Mouse (Mus musculus) hindbrain, embryonic 14.5 days (tissue): ENCODE data around the gene Rgl1. TPM values are rescaled to one million over a fixed set of nuclear protein-coding genes. Genes with fewer than 3 reads are reported as not detected.
"Not testable (repeated sequence)": the region's sequence is repeated elsewhere in the genome, so short reads cannot be mapped to it uniquely, and the experiment has no call there.

ENCODE experiments used
- ATAC-seq: fragments of 200-750 bp; cut with Nextera tagmentation; 2 replicates; pipeline ENCODE4 v1.8.0; 2017; ENCODE audit warnings: moderate number of reproducible peaks, mild to moderate bottlenecking, moderate TSS enrichment, moderate library complexity; ENCODE audit not compliant: low FRiP score
- DNase-seq: peaks from one replicate; pipeline ENCODE4 v3.0.0-alpha.2; 2015; ENCODE audit warnings: low spot score
- H3K27ac ChIP-seq: fragments of 300-500 bp; sonication (generic); 2 replicates; pipeline ENCODE4 v1.5.1; 2014; ENCODE audit warnings: mild to moderate bottlenecking, moderate library complexity
- H3K27me3 ChIP-seq: fragments of 300-500 bp; sonication (generic); 2 replicates; pipeline ENCODE4 v1.6.1; 2014; ENCODE audit warnings: mild to moderate bottlenecking, low read length, mixed read lengths; ENCODE audit not compliant: control insufficient read depth, insufficient read depth
- H3K36me3 ChIP-seq: fragments of 300-500 bp; sonication (generic); replicated peaks from 2 replicates; pipeline ENCODE4 v1.6.1; 2014; ENCODE audit not compliant: control insufficient read depth, insufficient read depth
- H3K4me1 ChIP-seq: fragments of 300-500 bp; sonication (generic); replicated peaks from 2 replicates; pipeline ENCODE4 v1.6.1; 2014; ENCODE audit warnings: antibody characterized with exemption, low read length, mixed read lengths; ENCODE audit not compliant: control insufficient read depth, insufficient read depth
- H3K4me2 ChIP-seq: fragments of 300-500 bp; sonication (generic); replicated peaks from 2 replicates; pipeline ENCODE4 v1.6.1; 2014; ENCODE audit warnings: mild to moderate bottlenecking, moderate library complexity
- H3K4me3 ChIP-seq: fragments of 300-500 bp; sonication (generic); replicated peaks from 2 replicates; pipeline ENCODE4 v1.5.1; 2014; ENCODE audit warnings: mild to moderate bottlenecking, low read length
- H3K9ac ChIP-seq: fragments of 300-500 bp; sonication (generic); 2 replicates; pipeline ENCODE4 v1.6.1; 2014
- H3K9me3 ChIP-seq: fragments of 300-500 bp; sonication (generic); 2 replicates; pipeline ENCODE4 v1.6.1; 2016; ENCODE audit warnings: low read length; ENCODE audit not compliant: control insufficient read depth
- WGBS: fragments of 180-500 bp; shearing (Covaris S2); extraction: QIAGEN DNeasy Blood & Tissue Kit; methylation state at CpG from one replicate; pipeline ENCODE4 v1.1.7; 2014; 5-methylcytosine and 5-hydroxymethylcytosine counted together
- polyA plus RNA-seq: library from polyadenylated mRNA; unstranded; fragments of >200 nt; fragmentation: Nextera tagmentation; extraction: Ambion mirVana; gene quantifications from 2 replicates; pipeline ENCODE4 v1.2.1, GENCODE M21; 2014

Rgl1 gene
- polyA plus RNA-seq, 1 experiment from 2014 or later = 20.9 TPM

DNA sequence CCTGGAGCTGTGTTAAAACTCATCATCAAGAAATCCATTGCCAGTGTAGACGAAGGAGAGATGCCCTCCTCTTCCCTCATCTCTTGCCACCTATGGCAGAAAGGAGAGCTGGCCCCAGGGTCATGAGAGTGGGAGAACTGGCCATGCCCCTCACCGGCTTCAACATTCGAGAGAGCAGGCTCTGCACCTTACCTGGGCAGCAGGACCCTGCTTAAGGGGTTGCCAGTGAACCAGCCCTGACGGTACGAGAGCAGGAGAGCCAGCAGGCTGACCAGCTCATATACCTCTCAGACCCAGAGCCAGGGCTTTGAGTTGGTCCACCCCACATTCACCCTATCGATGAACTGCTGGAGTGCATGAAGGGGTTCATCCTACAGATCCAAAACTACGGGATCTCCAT lies 105.7 kb downstream of the Rgl1 start:
- no peaks in the 10 kb centered on the region for H3K36me3 ChIP-seq
- ATAC-seq (no peak), DNase-seq (no peak)
- no peak overlapping the region for H3K9ac ChIP-seq
- H3K4me3 ChIP-seq = no peak overlapping the region
- no peaks in the 10 kb centered on the region for H3K4me1 ChIP-seq
- H3K9me3 ChIP-seq = no peaks in the 10 kb centered on the region
- 92% methylated on average over 7 of the region's 7 CpGs for WGBS
- H3K4me2 ChIP-seq = no peak overlapping the region
- H3K27me3 ChIP-seq = no peaks in the 10 kb centered on the region
- H3K27ac ChIP-seq = no peak overlapping the region

DNA sequence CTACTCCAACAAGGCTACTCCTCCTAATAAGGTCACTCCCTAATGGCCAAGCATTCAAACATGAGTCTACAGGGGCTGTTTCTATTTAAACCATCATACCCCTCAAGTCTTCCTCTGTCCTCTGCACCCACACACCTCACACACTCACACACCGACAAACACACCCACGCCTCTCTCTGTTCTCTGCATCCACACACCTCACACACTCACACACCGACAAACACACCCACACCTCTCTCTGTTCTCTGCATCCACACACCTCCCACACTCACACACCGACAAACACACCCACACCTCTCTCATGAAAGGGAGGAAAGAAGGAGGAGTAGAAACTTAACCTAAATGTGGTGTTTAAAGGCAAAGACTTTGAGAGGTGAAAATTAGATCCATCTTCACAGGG lies 106.2 kb downstream of the Rgl1 start:
- no peak for ATAC-seq

DNA sequence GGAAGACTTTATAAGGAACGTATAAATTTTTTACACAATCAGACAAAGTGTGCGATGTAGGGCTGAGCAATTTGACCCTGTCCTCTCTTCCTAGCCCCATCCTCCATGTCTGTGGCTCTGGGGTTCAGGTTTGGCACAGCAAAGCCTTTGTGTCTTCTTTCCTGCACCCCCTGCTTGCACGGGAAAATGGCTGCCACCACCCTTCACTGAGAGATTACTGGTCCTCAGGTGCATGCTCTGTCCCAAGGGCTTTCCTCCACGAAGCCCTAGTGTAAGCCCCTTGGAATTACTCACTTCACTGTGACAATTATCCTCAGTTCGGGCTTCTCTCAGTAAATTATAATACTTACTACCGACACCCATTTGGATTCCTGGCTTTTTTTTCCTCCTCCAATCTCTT lies 109.5 kb downstream of the Rgl1 start:
- Histone ChIP-seq H3K4me3 (no peak overlapping the region), H3K36me3 (no peaks in the 10 kb centered on the region), H3K9ac (no peak overlapping the region), H3K27me3 (no peaks in the 10 kb centered on the region), H3K4me2 (no peak overlapping the region), H3K9me3 (no peaks in the 10 kb centered on the region), H3K27ac (no peak overlapping the region), H3K4me1 (no peaks in the 10 kb centered on the region)
- WGBS = 83% methylated on average over 6 of the region's 6 CpGs
- no peak for ATAC-seq
- no peak for DNase-seq

More for the DNA sequence above, 106.2 kb downstream of the Rgl1 start:
- Histone ChIP-seq H3K36me3 (no peaks in the 10 kb centered on the region), H3K4me3 (no peak overlapping the region), H3K27me3 (no peaks in the 10 kb centered on the region), H3K27ac (no peak overlapping the region), H3K4me1 (no peaks in the 10 kb centered on the region), H3K4me2 (no peak overlapping the region), H3K9me3 (no peaks in the 10 kb centered on the region), H3K9ac (no peak overlapping the region)
- no peak for DNase-seq
- WGBS = 94% methylated on average over 4 of the region's 4 CpGs

DNA sequence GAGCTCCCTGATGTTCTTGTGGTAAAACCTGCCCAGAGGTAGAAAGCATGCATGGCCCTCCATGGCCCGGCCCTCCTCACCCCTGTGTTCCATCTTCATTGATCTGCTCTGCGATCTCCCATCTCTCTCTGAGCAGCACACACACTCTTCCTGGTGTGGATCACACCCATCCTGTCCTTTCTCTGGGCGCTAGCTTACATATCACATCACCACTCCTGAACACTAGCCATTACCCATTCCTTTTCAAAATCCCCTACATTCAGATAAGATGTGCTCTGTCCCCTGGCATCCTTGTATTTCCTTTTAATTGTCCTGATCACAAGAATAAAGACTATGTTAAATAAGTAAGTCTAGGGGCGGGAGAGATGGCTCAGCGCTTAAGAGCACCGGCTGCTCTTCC lies 111.3 kb downstream of the Rgl1 start:
- no peak overlapping the region for H3K27ac ChIP-seq
- H3K27me3 ChIP-seq = no peaks in the 10 kb centered on the region
- H3K9me3 ChIP-seq = no peaks in the 10 kb centered on the region
- DNase-seq (no peak), ATAC-seq (no peak)
- no peak overlapping the region for H3K4me2 ChIP-seq
- no peaks in the 10 kb centered on the region for H3K36me3 ChIP-seq
- WGBS = 91% methylated on average over 6 of the region's 6 CpGs
- H3K4me3 ChIP-seq = no peak overlapping the region
- no peak overlapping the region for H3K9ac ChIP-seq
- H3K4me1 ChIP-seq = no peaks in the 10 kb centered on the region

DNA sequence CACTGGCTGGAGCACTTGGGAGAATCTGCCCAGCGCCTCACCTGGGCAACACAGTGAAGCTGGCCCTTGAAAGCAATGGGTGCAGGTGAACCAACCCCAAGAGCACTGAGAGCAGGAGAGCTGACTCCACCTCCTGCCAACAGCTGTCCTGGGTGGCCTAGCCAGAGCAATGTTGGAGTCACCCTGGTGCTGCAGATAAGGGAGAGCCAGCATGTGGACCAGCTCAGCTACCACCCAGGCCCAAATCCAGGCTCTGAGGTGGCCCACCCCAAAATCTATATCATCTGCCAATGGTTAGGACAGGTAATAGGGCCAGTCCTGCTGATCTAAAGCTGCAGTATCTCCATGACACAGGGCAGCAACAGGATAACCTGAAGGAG lies 114.7 kb downstream of the Rgl1 start:
- no peaks in the 10 kb centered on the region for H3K9me3 ChIP-seq
- H3K4me3 ChIP-seq = no peak overlapping the region
- no peaks in the 10 kb centered on the region for H3K36me3 ChIP-seq
- no peak for DNase-seq
- H3K27ac ChIP-seq = no peak overlapping the region
- no peaks in the 10 kb centered on the region for H3K4me1 ChIP-seq
- H3K4me2 ChIP-seq = no peak overlapping the region
- no peak overlapping the region for H3K9ac ChIP-seq
- no peaks in the 10 kb centered on the region for H3K27me3 ChIP-seq
- ATAC-seq = no peak
- 87% methylated on average over 1 of the region's 1 CpGs for WGBS

DNA sequence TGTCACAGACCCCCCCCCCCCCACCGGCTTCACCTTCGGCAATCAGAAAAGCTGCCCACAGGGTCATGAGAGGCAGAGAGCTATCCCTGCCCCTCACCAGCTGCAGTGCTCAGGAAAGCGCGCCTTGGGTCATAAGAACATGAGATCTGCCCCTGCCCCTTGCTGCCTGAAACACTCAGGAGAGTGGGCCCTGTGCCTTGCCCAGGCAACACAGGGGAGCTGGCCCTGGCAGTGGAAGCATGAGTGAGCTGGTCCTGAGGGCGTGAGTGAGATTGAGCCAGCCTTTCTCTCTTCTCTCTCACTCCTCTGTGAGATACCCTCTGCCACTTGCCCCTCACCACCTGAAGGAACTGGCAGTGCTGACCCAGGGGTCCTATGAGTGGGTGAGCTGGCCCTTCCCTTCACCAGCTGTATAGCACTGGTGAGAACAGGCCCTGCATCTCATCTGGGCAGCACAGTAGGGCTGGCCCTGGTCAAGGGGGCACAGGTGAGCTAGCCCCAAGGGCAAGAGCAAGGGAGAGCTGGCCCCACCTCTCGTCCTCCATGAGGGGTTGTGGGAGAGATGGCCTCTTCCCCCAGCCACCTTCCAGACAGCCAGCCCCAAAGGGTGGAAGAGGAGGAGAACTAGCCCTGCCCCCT lies 115.2 kb downstream of the Rgl1 start:
- H3K9ac ChIP-seq = no peak overlapping the region
- H3K4me2 ChIP-seq = no peak overlapping the region

DNA sequence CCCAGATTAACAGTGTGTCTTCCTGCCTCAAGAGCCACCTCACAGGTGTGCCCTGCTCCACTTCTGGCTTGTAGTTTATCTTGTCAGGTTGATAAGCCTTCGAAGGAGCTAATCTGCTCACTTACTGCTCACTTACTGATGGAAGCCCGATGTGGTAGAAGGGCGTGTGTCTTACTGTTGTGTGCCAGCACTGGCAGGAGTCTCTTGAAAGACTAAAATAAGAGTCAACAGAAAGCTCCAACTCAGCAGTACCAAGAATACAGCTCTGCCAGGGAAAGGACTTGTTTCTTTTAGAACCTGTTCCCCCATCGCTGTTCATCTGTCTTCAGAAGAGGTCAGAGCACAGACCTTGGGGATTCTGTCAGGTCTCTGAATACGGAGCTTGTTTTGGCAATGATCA lies 118.1 kb downstream of the Rgl1 start:
- no peaks in the 10 kb centered on the region for H3K36me3 ChIP-seq
- no peak overlapping the region for H3K27ac ChIP-seq
- no peak overlapping the region for H3K9ac ChIP-seq
- no peak overlapping the region for H3K4me2 ChIP-seq
- no peaks in the 10 kb centered on the region for H3K27me3 ChIP-seq
- no peak for ATAC-seq
- H3K4me3 ChIP-seq = no peak overlapping the region
- 92% methylated on average over 5 of the region's 5 CpGs for WGBS
- DNase-seq = no peak
- H3K9me3 ChIP-seq = no peaks in the 10 kb centered on the region
- no peaks in the 10 kb centered on the region for H3K4me1 ChIP-seq

More for the DNA sequence above, 115.2 kb downstream of the Rgl1 start:
- ATAC-seq = no peak
- Histone ChIP-seq H3K27ac (no peak overlapping the region), H3K36me3 (no peaks in the 10 kb centered on the region), H3K27me3 (no peaks in the 10 kb centered on the region), H3K9me3 (no peaks in the 10 kb centered on the region), H3K4me1 (no peaks in the 10 kb centered on the region), H3K4me3 (no peak overlapping the region)
- WGBS = 90% methylated on average over 6 of the region's 6 CpGs
- DNase-seq = no peak

DNA sequence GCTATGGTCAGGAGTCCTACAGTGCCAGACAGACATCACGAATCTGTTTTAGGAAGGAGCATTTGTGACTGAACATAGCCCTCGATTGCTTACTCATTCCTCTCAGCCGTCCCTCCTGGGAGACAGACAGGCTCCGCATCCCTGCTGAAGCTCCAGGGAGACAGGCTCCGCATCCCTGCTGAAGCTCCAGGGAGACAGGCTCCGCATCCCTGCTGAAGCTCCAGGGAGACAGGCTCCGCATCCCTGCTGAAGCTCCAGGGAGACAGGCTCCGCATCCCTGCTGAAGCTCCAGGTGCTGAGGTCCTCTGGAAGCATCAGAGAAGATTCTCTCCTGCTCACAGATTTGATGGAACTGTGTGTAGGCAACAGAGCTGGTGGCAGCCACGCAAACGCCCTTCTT lies 123.9 kb downstream of the Rgl1 start:
- H3K9ac ChIP-seq, H3K27ac ChIP-seq, H3K27me3 ChIP-seq, H3K4me3 ChIP-seq, DNase-seq, H3K36me3 ChIP-seq, H3K9me3 ChIP-seq, H3K4me1 ChIP-seq, H3K4me2 ChIP-seq, ATAC-seq: not testable (repeated sequence)
- 52% methylated on average over 10 of the region's 10 CpGs for WGBS

DNA sequence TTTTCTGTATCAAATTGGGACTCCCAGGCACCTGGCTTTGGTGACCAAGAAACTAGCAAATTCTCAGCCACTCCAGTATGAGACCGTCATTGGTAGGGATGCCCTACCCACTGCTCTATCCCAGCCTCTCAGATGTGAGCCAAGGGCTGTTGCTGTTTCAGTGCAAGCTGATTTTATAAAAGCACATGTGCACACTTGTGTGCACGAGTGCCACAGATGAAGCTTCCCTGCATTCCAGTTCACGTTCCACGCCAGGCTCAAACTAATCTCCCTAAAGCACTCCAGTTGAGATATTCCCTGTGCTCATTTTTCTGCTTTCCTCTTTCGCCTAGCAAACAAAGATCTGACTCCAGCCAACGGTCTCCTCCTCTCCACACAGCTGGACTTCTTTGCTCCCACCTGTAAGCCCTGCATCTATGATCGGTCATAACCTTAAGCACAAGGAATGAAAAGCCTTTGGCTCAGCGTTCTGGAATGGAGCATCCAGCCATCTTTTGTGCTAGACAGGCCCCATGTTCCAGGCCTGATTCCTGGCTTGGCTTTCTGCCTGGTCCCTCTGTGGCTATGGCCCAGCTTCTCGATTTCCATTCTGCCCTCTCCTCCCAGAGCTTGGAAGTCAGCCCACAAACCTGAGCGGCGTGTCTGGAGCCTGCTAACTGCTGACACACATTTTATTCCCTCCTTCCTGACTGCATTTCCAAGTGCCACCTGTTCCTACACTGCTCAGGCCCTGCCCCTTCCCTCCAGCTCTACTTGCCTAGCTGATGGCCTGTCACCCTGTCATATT lies 125.8 kb downstream of the Rgl1 start:
- no peaks in the 10 kb centered on the region for H3K27me3 ChIP-seq
- H3K4me2 ChIP-seq = no peak overlapping the region
- ATAC-seq = peak; percentile 68; the same call in 1 of the 2 replicates
- H3K4me3 ChIP-seq = no peak overlapping the region
- H3K36me3 ChIP-seq = no peaks in the 10 kb centered on the region
- peak; percentile 76 for DNase-seq
- H3K4me1 ChIP-seq = peaks cover 6% of the 10 kb centered on the region; the same call in 1 of the 2 replicates
- WGBS = 58% methylated on average over 11 of the region's 11 CpGs
- peak overlapping the region; percentile 58 for H3K27ac ChIP-seq
- no peaks in the 10 kb centered on the region for H3K9me3 ChIP-seq
- no peak overlapping the region for H3K9ac ChIP-seq
